Mouse (Mus musculus) heart, postnatal 0 days (tissue): ENCODE results near the gene St6galnac3.

Experiments used
- CTCF ChIP-seq: IDR thresholded peaks from 2 replicates; pipeline ENCODE4 v1.5.1; 2016; ENCODE audit warnings: antibody characterized with exemption, control low read depth, low read depth
- EP300 ChIP-seq: IDR thresholded peaks from 2 replicates; pipeline ENCODE4 v1.6.1; 2016; ENCODE audit warnings: antibody characterized with exemption, low read depth

- no peak for TF ChIP-seq CTCF
- no peak for TF ChIP-seq EP300
Measured at GRCm38 (mm10) chr3:153176749-153177148, 548.2 kb downstream of the St6galnac3 start.
